Comparison of ENCODE assay signal across 8 mouse cellular contexts in genomic region chr5:102069767-102070413, GRCm38 (mm10). TPM values are rescaled to one million over a fixed set of nuclear protein-coding genes. Genes with fewer than 3 reads are reported as not detected.
DNase-seq lines count a peak whose midpoint lies in the region; ATAC-seq lines count a peak whose summit lies in the region.

Wdfy3 (minus strand) TSS chr5:102069921.

- no peaks in the 10 kb centered on the region for H3K27me3 ChIP-seq in hindbrain, embryonic 14.5 days (ENCODE audit: control insufficient read depth, insufficient read depth, low read length)

- peak; percentile 92 for ATAC-seq in hindbrain, embryonic 14.5 days (ENCODE audit: low FRiP score)

- H3K4me1 ChIP-seq in hindbrain, embryonic 14.5 days (replicated peaks; ENCODE audit: control insufficient read depth, insufficient read depth, low read length): peaks cover 51% of the 10 kb centered on the region

- peak within 1 kb of the TSS; percentile 99 for H3K9ac ChIP-seq in hindbrain, embryonic 14.5 days

- H3K4me2 ChIP-seq in hindbrain, embryonic 14.5 days (replicated peaks): peak within 1 kb of the TSS; percentile 72

- DNase-seq in ZHBTc4 (ENCODE audit: low read depth, low spot score): peak; percentile 92
- peak; percentile 78 to 85 for DNase-seq in cerebellum, postnatal 4 days (ENCODE audit: low spot score in 2 of 2)
- peak; percentile 89 for DNase-seq in gastrocnemius, adult 18-20 months (ENCODE audit: low spot score)
- DNase-seq in hindbrain, embryonic 14.5 days (ENCODE audit: low spot score): peak; percentile 86
- DNase-seq in left cerebral cortex, adult 11 months (ENCODE audit: low spot score): peak; percentile 77
- DNase-seq in lung, postnatal 25 days (ENCODE audit: low spot score): peak; percentile 91
- peak; percentile 87 for DNase-seq in retina, embryonic 14.5 days (ENCODE audit: low spot score)
- DNase-seq in urinary bladder, adult 2 months (ENCODE audit: low spot score): peak; percentile 79

- under 1% methylated on average over 55 of the region's 62 CpGs for WGBS in hindbrain, embryonic 14.5 days

- H3K36me3 ChIP-seq in hindbrain, embryonic 14.5 days (replicated peaks; ENCODE audit: control insufficient read depth, insufficient read depth): no peaks in the 10 kb centered on the region; the same call in 1 of the 2 replicates

- no peaks in the 10 kb centered on the region for H3K9me3 ChIP-seq in hindbrain, embryonic 14.5 days (ENCODE audit: control insufficient read depth, low read length)

- peak within 1 kb of the TSS; percentile 95 for H3K4me3 ChIP-seq in hindbrain, embryonic 14.5 days (replicated peaks; ENCODE audit: low read length)

- H3K27ac ChIP-seq in hindbrain, embryonic 14.5 days: peak within 1 kb of the TSS; percentile 99

RNA-seq across cellular contexts. Expression of gene Wdfy3, which starts in this region (rescaled TPM):
- total RNA-seq in gastrocnemius, adult 18-20 months (2021): 10 to 100 TPM; 20.0 to 21.1 TPM
- polyA plus RNA-seq in hindbrain, embryonic 14.5 days (2014; fragmentation: Nextera tagmentation; extraction: Ambion mirVana): 35.3 and 36.2 TPM in 2 replicates
- 23.6 and 24.7 TPM in 2 replicates for polyA plus RNA-seq in urinary bladder, adult 2 months (2012; rRNA removed)

Comparison
In these comparisons a context has a peak if more than half of its experiments do, and no peak if none do; other contexts are left out.
1. Peak in every context shown above with its lines: DNase-seq, ATAC-seq, H3K4me3 ChIP-seq and H3K27ac ChIP-seq.